Mouse (Mus musculus) C2C12 (cell line): ENCODE results near the gene Gm9008. TPM values are rescaled to one million over a fixed set of nuclear protein-coding genes. Genes with fewer than 3 reads are reported as not detected.
"Not testable (repeated sequence)": the region's sequence is repeated elsewhere in the genome, so short reads cannot be mapped to it uniquely, and the experiment has no call there.

Experiments
- H3K27me3 ChIP-seq: one replicate; pipeline ENCODE4 v1.6.1; 2011; ENCODE audit not compliant: control insufficient read depth, insufficient read depth, insufficient read length
- H3K36me3 ChIP-seq: one replicate; pipeline ENCODE4 v1.6.1; 2011; ENCODE audit not compliant: control insufficient read depth, insufficient read depth
- H3K4me3 ChIP-seq: one replicate; pipeline ENCODE4 v1.5.1; 2011; ENCODE audit warnings: mild to moderate bottlenecking, control low read depth; ENCODE audit not compliant: poor library complexity, insufficient read depth, severe bottlenecking
- H3K79me2 ChIP-seq: one replicate; pipeline ENCODE4 v1.6.1; 2011; ENCODE audit not compliant: control insufficient read depth, insufficient read depth
- H3K79me3 ChIP-seq: one replicate; pipeline ENCODE4 v1.6.1; 2011; ENCODE audit warnings: low read depth, control low read depth
- H3ac ChIP-seq: one replicate; pipeline ENCODE3; 2011; ENCODE audit warnings: low read depth; ENCODE audit not compliant: control insufficient read depth, insufficient read length
- CEBPB ChIP-seq: IDR thresholded peaks from one replicate; pipeline ENCODE4 v1.6.1; 2011; ENCODE audit warnings: low read depth, mild to moderate bottlenecking, control low read depth, moderate library complexity
- CTCF ChIP-seq: IDR thresholded peaks from one replicate; pipeline ENCODE4 v1.5.1; 2011; ENCODE audit not compliant: control insufficient read depth, insufficient read depth, insufficient read length
- FOSL1 ChIP-seq: IDR thresholded peaks from one replicate; pipeline ENCODE4 v1.8.0; 2011; ENCODE audit warnings: mild to moderate bottlenecking, low read length; ENCODE audit not compliant: poor library complexity, insufficient read depth, severe bottlenecking
- MAX ChIP-seq: IDR thresholded peaks from one replicate; pipeline ENCODE4 v1.6.1; 2011; ENCODE audit warnings: mild to moderate bottlenecking, control low read depth
- MYOD1 ChIP-seq: IDR thresholded peaks from one replicate; pipeline ENCODE4 v1.6.1; 2011; ENCODE audit warnings: low read depth; ENCODE audit not compliant: control insufficient read depth, insufficient read length
- MYOG ChIP-seq: IDR thresholded peaks from one replicate; pipeline ENCODE4 v1.6.1; 2011; ENCODE audit not compliant: control insufficient read depth, insufficient read length; ENCODE audit errors: extremely low read depth
- USF1 ChIP-seq: IDR thresholded peaks from one replicate; pipeline ENCODE4 v1.6.1; 2011; ENCODE audit warnings: low read depth, mild to moderate bottlenecking, control low read depth, moderate library complexity
- long read RNA-seq, 2 experiments: library from polyadenylated mRNA; unstranded; transcript quantifications; one replicate each; pipeline ENCODE4 v2.0.0; 2019 to 2020
- polyA plus RNA-seq: library from polyadenylated mRNA; unstranded; fragments of >200 nt; fragmentation: generic; extraction: Trizol; gene quantifications from one replicate; pipeline ENCODE4 v1.2.1, GENCODE M21; 2012; ENCODE audit warnings: missing spikeins

Gm9008 gene
- 0.02 TPM for polyA plus RNA-seq
- long read RNA-seq, experiment 1: 0 reads
- long read RNA-seq, experiment 2: 0 reads

DNA sequence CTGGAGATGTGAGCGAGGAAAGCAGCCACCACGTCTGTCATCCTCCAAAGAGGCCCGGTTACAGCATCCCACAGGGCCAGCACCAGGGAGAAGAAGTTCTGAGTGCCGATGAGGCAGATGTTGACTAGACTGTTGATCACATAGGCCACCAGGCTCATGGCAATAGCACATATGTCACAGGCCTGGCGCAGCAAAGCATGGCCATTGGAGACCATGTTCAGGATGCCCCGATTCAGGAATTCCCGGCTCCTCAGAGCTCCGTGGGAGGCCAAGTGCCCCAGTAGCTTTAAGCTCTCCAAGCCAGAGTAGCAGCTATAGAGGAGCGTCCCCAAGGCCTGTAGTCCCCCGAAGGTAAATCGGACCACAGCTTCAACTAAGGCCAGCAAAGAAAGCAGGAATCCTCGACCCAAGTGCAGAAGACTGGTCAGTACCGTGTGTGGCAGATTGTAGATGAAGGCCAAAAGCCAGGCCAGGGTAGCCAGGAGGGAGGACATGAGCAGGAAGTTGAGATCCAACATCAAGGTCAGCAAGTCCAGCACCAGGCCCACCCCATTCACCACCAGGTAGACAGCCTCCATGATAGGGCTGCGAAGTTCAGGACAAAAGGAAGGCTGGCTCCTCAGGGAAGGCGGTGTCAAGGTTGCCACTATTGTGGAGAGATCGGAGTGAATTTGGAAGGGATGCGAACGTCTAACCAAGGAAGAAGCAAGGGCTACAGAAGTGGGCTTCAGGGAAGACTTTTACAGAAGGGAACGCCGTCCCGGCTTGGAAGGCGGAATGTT lies at the start of gene Gm9008:
Gene Gm9008 (minus strand): TSS at position 731 of the 782 bp plus-strand sequence.
- H3K79me3 ChIP-seq, H3K4me3 ChIP-seq, H3K36me3 ChIP-seq, H3K79me2 ChIP-seq, H3ac ChIP-seq, H3K27me3 ChIP-seq: not testable (repeated sequence)

DNA sequence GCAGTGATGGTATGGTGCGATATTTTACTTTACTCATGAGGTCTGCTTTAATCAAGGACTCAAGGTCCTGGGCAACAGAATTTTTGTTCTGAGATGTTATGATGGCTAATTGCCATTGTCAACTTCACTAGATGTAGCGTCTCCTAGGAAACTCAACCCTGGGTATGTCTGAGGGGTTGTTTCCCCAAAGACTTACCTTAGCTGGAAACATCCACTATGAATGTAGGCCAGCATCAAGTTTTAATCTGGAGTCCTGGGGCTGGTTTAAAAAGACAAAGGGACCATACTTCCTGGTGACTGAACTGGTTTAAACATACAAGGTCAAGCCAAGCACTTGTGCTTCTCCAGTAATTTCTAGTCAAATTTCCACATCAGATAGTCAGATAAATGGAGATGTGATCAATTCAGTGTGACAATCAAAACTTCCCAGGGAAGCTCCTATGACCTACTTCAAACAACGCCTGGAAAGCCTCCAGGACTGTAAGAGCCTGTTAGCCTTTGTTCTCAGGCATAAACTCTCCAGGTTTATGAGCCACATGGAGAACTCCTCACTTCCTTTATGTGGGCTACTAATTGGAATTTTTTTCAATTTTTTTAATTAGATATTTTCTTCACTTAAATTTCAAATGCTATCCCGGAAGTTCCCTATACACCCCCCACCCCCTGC lies 24.5 kb upstream of the Gm9008 start:
- TF ChIP-seq MAX (no peak), MYOG (no peak), CTCF (no peak), CEBPB (no peak), FOSL1 (no peak), USF1 (no peak), MYOD1 (no peak)
- Histone ChIP-seq H3K36me3 (no peaks in the 10 kb centered on the region), H3K27me3 (no peaks in the 10 kb centered on the region), H3K4me3 (no peak overlapping the region), H3ac (no peak overlapping the region), H3K79me2 (no peaks in the 10 kb centered on the region), H3K79me3 (no peaks in the 10 kb centered on the region)

DNA sequence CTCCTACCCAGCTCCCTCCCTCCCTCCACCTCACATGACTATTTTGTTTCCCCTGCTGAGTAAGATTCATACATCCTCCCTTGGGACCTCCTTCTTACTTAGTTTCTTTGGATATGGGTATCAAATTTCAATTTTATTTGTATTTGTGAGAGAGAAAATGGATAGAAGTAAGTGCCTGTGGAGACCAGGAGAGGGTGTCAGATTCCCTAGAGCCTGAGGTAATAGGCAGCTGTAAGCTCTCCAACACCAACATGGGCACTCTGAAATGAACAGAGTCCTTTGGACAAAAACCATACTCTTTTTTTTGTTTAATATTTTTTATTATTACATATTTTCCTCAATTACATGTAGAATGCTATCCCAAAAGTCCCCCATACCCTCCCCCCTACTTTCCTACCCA lies 12.6 kb upstream of the Gm9008 start:
- no peaks in the 10 kb centered on the region for H3K79me2 ChIP-seq
- H3K36me3 ChIP-seq: no peaks in the 10 kb centered on the region
- H3K27me3 ChIP-seq: no peaks in the 10 kb centered on the region
- TF ChIP-seq CEBPB (no peak), USF1 (no peak), MAX (no peak), CTCF (no peak), FOSL1 (no peak), MYOD1 (no peak), MYOG (no peak)
- no peak overlapping the region for H3K4me3 ChIP-seq
- no peak overlapping the region for H3ac ChIP-seq
- no peaks in the 10 kb centered on the region for H3K79me3 ChIP-seq

DNA sequence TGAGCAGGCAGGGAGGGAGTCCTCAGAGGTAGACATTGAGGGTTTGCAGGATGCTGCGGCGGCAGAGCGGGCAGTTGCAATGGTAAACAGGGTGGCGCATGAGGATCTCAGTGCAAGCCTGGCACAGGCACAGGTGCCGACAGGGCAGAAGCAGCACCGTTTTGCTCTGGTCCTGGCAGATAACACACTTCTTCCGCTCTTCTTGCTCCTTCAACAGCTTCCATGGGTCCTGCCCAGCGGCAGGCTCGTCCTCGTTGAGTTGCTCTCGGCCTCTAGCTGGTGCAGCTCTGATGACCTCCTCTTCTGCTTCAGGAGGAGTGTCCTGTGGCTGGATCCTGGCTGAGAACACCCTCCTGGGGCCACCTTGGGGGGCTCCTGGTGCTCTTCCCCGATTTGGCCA lies 1.2 kb downstream of the Gm9008 start:
- not testable (repeated sequence) for H3K79me3 ChIP-seq, H3K4me3 ChIP-seq, H3K79me2 ChIP-seq, H3ac ChIP-seq, H3K27me3 ChIP-seq, H3K36me3 ChIP-seq

DNA sequence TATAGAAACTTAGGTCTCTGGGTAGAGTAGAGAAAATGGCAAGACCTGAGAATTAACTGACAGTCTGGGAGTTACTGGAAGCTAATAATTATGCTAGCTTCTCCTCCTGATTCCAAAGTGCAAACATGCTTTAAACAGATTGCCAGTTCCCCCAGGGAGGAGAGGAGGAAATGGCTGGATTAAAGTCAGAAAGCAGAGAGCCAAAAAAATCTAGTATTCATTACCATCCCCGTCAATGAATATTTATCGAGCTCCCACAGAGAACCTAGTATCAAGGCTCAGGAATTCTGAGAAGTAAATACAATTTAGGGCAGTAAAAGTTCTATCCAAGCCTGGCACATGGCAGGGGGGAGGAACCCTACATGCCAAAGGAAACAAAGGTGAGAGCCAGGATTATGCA lies 29.4 kb downstream of the Gm9008 start:
- Histone ChIP-seq H3K36me3 (no peaks in the 10 kb centered on the region), H3K79me2 (no peaks in the 10 kb centered on the region), H3K27me3 (no peaks in the 10 kb centered on the region), H3ac (no peak overlapping the region), H3K79me3 (no peaks in the 10 kb centered on the region), H3K4me3 (no peak overlapping the region)
- TF ChIP-seq CEBPB (no peak), MAX (no peak), MYOG (no peak), USF1 (no peak), MYOD1 (no peak), CTCF (no peak), FOSL1 (no peak)
